Mouse (Mus musculus) erythroblast, embryonic 14.5 days (primary cell): ENCODE data around the gene Acvr1.

Experiments used
- GATA1 ChIP-seq: IDR thresholded peaks from 2 replicates; pipeline ENCODE4 v1.6.1; 2012; ENCODE audit warnings: low read length, inconsistent platforms, mixed read lengths
- TAL1 ChIP-seq: IDR thresholded peaks from 3 replicates; pipeline ENCODE4 v1.6.1; 2012; ENCODE audit warnings: low read length, inconsistent platforms, mixed read lengths

DNA sequence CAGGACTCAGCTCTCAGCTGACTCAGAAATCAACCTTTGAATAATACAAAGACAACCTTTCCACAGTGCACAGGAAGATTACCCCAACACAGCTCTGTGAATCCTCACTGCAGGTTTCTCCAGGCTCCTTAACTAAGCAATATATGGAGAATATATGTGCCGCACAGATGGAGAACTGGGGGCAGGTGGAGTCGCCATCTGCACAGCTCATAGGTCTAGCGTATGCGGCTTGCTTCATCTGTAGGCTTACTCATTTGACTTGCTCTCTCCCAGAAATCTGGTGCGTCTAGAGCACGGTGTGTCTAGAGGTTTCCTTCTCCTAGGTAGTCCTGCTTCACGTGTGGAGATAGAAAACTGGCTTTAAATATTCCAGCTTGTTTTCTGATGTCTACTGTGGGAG lies 134.7 kb downstream of the Acvr1 start:
- TF ChIP-seq GATA1 (no peak), TAL1 (no peak)
